Mouse (Mus musculus) cerebellum, adult 2 months (tissue): ENCODE measurements around the gene Unc50. TPM values are rescaled to one million over a fixed set of nuclear protein-coding genes. Genes with fewer than 3 reads are reported as not detected.

ENCODE experiments used
- DNase-seq, 2 experiments: peaks; one replicate each; pipeline ENCODE4 v3.0.0; 2021
- H3K27ac ChIP-seq: fragments of 200-500 bp; 2 replicates; pipeline ENCODE4 v1.5.1; 2012; ENCODE audit warnings: low read length, control low read depth, inconsistent platforms; ENCODE audit not compliant: insufficient read depth
- H3K27me3 ChIP-seq: fragments of 200-500 bp; 2 replicates; pipeline ENCODE4 v1.6.1; 2012; ENCODE audit warnings: inconsistent platforms, mild to moderate bottlenecking, low read length, moderate library complexity; ENCODE audit not compliant: control insufficient read depth, insufficient read depth
- H3K4me1 ChIP-seq: fragments of 200-500 bp; 2 replicates; pipeline ENCODE4 v1.6.1; 2011; ENCODE audit warnings: low read length; ENCODE audit not compliant: control insufficient read depth, insufficient read depth
- H3K4me3 ChIP-seq: fragments of 200-500 bp; replicated peaks from 2 replicates; pipeline ENCODE3; 2011; ENCODE audit warnings: mild to moderate bottlenecking, low read depth, low read length, control low read depth; ENCODE audit not compliant: insufficient read depth
- CTCF ChIP-seq: fragments of 200-500 bp; IDR thresholded peaks from 2 replicates; pipeline ENCODE4 v1.5.1; 2011; ENCODE audit warnings: low read depth, mild to moderate bottlenecking, control low read depth, low read length, moderate library complexity, borderline replicate concordance; ENCODE audit not compliant: insufficient read depth
- POLR2A ChIP-seq: fragments of 200-500 bp; IDR thresholded peaks from 2 replicates; pipeline ENCODE4 v1.6.1; 2011; ENCODE audit warnings: low read length, control low read depth, borderline replicate concordance; ENCODE audit not compliant: insufficient read depth
- WGBS: fragments of 180-500 bp; shearing (Covaris S2); methylation state at CpG from one replicate; pipeline ENCODE4 v1.1.7; 2018; 5-methylcytosine and 5-hydroxymethylcytosine counted together
- polyA plus RNA-seq: library from polyadenylated mRNA; depleted of rRNA; stranded (reverse); fragments of >200 nt; gene quantifications from 2 replicates; pipeline ENCODE4 v1.2.3, GENCODE M21; 2012

The Unc50 gene
- polyA plus RNA-seq, 1 experiment = 96.5 TPM

DNA sequence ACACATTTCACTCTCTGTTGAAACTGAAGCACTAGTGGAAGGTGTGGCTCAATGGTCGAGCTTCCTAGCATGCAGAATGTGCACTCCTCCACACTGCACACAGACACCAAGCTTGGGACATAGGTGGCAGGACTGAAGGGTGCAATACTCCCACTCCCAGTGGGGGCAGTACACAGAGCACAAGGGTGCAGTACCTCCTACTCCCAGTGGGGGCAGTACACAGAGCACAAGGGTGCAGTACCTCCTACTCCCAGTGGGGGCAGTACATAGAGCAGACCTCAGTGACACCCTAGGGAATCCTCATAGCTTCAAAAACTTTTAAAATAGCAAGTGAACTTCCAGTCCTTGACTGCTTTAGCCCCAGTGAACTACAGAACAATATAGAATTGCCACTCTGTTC lies 10.5 kb upstream of the Unc50 start:
- H3K4me3 ChIP-seq = no peak overlapping the region
- H3K27ac ChIP-seq = no peak overlapping the region
- H3K4me1 ChIP-seq = no peaks in the 10 kb centered on the region
- 100% methylated on average over 1 of the region's 1 CpGs for WGBS
- peak; percentile 87 for TF ChIP-seq CTCF
- TF ChIP-seq POLR2A = no peak
- no peaks in the 10 kb centered on the region for H3K27me3 ChIP-seq
- no peak for DNase-seq

DNA sequence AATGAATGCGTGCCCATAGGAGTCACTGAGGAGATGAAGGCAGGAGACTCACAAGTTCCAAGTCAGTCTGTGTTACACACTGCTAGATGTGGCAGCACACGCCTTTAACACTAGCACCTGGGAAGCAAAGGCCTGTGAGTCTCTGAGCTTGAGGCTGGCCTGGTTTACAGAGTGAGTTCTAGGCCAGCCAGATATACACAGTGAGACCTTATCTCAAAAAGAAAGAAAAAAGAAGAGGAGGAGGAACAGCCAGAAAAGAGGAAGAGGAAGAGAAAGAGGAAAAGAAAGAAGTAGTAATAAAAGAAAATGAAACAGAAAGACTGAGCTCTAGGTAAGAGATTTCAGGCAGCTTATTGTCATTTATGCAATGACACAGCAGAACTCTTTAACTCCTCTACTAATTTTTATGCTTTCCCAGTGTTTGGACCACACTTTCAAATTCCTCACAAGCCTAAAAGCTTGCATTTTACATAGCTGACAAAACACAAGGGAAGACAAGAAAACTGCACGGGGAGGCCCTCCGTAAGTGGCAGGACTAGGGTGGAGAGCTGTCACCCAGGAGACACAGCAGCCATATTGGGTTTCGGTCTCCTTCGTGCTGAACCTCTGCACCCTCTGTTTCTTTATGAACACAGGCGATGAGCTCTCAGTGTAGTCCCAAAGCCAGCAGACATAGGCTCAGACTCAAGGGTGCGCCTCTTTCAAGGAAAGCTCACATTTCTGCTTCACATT lies 2.6 kb upstream of the Unc50 start:
- TF ChIP-seq CTCF (no peak), POLR2A (no peak)
- Histone ChIP-seq H3K4me3 (no peak overlapping the region), H3K27ac (no peak overlapping the region), H3K27me3 (no peaks in the 10 kb centered on the region), H3K4me1 (peaks cover 3% of the 10 kb centered on the region; the same call in 1 of the 2 replicates)
- no peak for DNase-seq
- 94% methylated on average over 8 of the region's 8 CpGs for WGBS

DNA sequence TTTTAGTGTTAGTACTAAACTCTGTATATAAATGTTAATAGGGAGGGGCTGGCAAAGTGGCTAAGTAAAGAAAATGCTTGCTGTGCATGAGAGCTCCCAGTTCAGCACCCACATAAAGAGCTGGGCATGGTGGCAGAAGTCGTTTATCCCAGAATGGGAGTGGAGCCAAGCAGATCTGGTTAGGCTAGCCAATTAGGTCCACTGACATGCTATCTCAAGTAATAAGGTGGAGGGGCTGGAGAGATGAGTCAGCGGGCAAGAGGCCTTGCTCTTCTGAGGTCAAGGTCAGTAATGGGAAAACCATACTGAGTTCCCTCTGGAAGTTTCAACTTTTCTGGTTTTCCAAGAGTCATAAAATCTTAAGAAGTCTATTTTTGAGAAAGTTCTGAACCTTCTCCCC lies 1.0 kb upstream of the Unc50 start:
- H3K4me1 ChIP-seq = peaks cover 3% of the 10 kb centered on the region; the same call in 1 of the 2 replicates
- peak overlapping the region; percentile 90 for H3K4me3 ChIP-seq
- TF ChIP-seq POLR2A = no peak
- TF ChIP-seq CTCF = no peak
- H3K27me3 ChIP-seq = no peaks in the 10 kb centered on the region
- DNase-seq = peak in 1 of 2 experiments; percentile 25
- 43% methylated on average over 2 of the region's 2 CpGs for WGBS
- H3K27ac ChIP-seq = no peak overlapping the region

DNA sequence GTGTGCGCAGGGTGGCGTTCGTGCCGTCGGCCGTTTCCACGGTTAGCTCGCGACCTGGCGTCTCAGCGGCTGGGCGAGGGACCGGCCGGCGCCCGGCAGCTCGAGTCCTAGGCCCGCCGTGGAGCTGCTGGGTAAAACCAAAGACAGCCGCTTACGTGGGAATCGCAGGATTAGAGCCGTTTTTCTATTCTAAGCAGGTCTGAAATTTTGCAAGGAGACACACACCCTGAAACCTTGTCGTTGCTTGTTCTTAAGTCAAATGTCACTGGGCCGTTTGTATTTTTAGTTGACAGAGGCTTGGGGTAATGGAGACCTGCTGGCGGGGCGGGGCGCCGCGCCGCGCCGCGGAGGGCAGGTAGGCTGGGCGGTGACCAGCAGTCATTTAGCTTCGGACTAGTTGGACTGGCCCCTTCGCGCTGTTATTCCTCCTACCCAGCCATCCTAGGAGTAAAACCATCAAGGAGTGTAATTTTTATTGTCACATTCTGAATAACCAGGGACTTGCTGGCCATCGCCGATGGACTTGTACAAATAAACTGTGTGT lies 430 bp downstream of the Unc50 start:
- H3K4me3 ChIP-seq = peak overlapping the region; percentile 90
- peaks cover 3% of the 10 kb centered on the region; the same call in 1 of the 2 replicates for H3K4me1 ChIP-seq
- 1% methylated on average over 40 of the region's 40 CpGs for WGBS
- TF ChIP-seq POLR2A (no peak), CTCF (no peak)
- H3K27me3 ChIP-seq = no peaks in the 10 kb centered on the region
- H3K27ac ChIP-seq = peak overlapping the region; percentile 45
- no peak for DNase-seq

DNA sequence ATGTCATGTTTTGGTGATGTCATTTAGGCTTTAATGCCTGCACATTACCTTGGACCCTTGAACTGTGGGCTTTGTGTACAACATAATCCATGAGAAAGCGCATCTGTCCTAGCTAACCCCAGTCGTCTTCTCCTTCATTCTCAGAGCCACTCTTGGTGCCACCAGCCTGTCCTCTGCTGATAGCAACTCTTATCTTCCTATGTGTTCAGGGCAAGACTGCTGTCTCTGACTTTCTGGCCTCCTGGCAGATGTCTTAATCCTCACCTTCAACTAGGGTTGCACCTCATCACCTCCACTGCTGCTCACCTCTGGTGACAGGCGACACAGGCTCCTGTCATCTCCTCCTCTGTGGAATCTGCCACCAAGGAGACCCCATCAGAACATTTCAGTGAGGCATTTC lies 6.5 kb downstream of the Unc50 start:
- no peaks in the 10 kb centered on the region for H3K27me3 ChIP-seq
- H3K4me3 ChIP-seq = no peak overlapping the region
- no peak overlapping the region for H3K27ac ChIP-seq
- peaks cover 3% of the 10 kb centered on the region; the same call in 1 of the 2 replicates for H3K4me1 ChIP-seq
- 91% methylated on average over 3 of the region's 3 CpGs for WGBS
- no peak for DNase-seq
- TF ChIP-seq CTCF (no peak), POLR2A (no peak)

DNA sequence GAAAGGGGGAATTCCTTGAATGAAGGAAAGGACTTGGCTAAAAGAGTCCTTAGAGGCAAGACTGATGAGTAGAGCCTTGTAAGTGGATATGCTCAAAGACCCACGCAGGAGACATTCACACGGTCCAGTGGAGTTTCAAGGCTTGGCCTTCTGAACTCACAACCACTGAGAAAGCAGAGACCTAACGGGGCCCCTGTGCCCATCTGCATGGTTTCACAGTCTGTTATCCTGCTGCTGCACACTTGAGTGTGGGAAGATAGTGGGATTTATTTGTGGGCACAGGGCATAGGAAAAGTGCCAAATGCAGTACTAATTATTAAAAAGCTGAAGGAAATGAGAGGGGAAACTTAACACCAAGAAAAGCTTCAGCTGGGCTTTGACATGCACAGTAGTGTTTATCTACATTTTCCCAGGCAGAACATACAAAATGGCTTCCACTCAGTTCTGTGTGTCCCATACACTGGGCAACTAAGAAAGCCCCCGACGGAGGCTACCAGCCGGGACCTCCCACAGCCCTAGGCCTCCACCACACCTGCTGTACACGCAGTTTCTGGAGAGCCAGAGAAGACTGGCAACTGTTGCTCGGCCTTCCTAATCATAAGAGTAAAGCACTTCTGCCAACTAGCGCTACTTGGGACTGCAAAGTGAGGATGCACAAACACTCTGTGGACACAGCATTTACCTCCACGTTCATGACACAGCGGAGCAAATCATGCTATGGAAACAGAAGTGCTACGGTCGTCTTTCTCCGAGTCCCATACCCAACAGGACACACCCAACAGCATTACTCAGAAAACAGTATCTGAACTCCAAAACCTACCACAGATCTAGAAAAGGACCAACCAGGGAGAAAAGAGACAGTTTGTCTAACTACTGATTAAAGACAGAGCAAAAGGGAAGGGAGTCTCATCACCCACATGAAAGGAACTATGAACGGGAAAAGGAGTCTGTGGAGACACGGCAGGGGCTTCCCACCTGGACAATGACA lies 13.2 kb downstream of the Unc50 start:
- Histone ChIP-seq H3K4me3 (no peak overlapping the region), H3K27me3 (no peaks in the 10 kb centered on the region), H3K4me1 (no peaks in the 10 kb centered on the region), H3K27ac (no peak overlapping the region)
- no peak for DNase-seq
- TF ChIP-seq CTCF (no peak), POLR2A (no peak)
- WGBS = 86% methylated on average over 16 of the region's 16 CpGs

DNA sequence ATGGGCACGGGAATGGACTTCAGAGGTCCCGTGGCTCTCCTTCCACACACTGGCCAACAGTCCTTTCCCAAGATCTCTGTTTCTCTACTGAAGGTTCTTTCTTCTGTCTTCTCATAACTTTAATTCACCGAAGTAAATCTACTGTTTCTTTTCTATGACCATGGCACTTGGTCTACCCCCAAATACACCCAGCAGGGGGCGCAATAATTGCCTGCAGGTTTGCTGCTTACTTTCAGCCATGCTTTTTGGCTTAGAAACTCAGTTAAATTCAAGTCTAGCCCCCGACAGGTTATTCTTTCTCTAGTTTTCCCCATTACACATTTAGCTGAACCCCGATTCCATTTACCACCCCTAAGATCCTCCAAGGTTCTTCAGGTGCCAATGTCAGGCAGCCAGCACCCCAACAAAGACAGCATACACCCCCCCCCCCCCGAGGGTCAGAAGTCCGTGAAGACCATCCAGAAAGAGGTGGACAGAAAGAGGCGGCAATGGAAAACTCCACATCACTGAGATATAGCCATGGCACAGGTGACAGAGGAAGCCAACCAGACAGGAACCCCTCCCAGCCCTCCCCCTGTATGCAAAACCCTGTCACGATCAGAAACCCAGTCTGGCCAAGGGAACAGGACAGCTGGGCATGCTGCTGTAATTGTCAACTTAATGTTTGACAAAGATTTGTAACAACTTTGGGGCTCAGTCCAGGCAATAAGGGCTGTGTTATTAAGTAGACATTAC lies 18.6 kb downstream of the Unc50 start:
- TF ChIP-seq CTCF = peak; percentile 56; the same call in 1 of the 2 replicates
- TF ChIP-seq POLR2A = no peak
- DNase-seq = peak; percentile 35 to 50

More for the DNA sequence above, 18.6 kb downstream of the Unc50 start:
- H3K27ac ChIP-seq = no peak overlapping the region
- H3K4me1 ChIP-seq = no peaks in the 10 kb centered on the region
- 73% methylated on average over 10 of the region's 10 CpGs for WGBS
- no peaks in the 10 kb centered on the region for H3K27me3 ChIP-seq
- no peak overlapping the region for H3K4me3 ChIP-seq
